Mouse (Mus musculus) embryo, embryonic 11 days (tissue): ENCODE results near the gene Lama4.
A peak's percentile ranks its signal among the peaks of the same experiment; 100 is the strongest.

Experiments
- DNase-seq: peaks from one replicate; pipeline ENCODE4 v3.0.0-alpha.2; 2015

The Lama4 gene

DNA sequence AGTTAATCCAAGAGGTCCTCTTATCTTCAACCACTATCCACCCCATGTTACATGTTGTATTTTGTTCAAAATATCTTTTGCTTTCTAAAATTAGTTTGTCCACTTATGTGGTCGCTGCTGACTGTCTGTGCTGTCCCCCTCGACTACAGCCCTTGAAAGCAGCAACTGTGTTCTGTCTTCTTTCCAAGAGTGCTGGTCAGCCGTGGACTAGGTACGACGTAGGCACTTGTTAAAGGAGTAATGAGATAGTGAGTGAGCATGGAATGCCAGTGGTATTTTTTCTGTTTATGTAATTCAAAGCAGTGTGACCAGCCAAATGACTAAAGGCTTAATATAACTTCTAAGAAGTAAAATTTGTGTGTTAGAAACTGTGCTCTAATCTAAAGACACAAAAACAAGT is 90.7 kb downstream of the Lama4 start:
- no peak for DNase-seq

DNA sequence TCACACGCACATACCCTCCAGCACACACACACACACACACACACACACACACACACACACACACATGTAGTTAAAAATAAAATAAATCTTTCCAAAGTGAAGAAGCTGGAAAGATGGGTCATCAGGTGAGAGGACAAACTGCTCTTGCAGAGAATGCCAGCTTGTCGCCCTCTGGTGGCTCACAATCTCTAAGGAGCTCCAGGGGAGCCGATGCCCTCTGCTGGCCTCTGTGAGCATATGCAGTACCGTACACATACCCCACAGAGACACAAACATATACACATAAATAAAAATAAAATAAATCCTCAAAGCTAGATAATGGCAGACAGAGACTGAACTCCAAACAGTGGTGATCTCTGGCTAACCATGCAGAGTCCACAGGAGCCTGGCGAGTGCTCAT is 99.4 kb downstream of the Lama4 start:
- peak; percentile 47 for DNase-seq

DNA sequence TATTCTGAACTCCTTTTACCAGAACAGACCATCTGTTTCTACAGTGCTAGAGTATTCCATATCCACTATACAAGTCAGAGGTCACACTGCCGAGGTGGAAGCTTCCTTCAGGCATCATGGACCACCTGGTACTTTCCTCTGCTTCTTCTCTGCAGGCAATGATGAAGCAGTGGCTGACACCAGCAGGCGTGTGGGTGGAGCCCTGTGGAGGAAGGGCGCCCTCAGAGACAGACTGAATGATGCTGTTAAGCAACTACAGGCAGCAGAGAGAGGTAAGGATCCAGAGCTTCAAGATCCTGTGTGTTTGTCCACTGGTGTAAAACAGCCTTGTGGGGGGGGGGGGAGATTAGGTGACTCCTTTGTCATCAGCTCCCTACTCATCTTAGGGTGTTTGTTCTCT is 100.1 kb downstream of the Lama4 start:
- DNase-seq = no peak

- no peak for DNase-seq
Measured at GRCm38 (mm10) chr10:39066061-39066460, 100.7 kb downstream of the Lama4 start.

- DNase-seq = peak; percentile 81
Measured at GRCm38 (mm10) chr10:39066962-39067361, 101.6 kb downstream of the Lama4 start.

GRCm38 (mm10) chr10:39072048-39072447 is 106.7 kb downstream of the Lama4 start:
- DNase-seq = no peak

- peak; percentile 34 for DNase-seq
Measured at GRCm38 (mm10) chr10:39096981-39097380, 131.7 kb downstream of the Lama4 start.

DNA sequence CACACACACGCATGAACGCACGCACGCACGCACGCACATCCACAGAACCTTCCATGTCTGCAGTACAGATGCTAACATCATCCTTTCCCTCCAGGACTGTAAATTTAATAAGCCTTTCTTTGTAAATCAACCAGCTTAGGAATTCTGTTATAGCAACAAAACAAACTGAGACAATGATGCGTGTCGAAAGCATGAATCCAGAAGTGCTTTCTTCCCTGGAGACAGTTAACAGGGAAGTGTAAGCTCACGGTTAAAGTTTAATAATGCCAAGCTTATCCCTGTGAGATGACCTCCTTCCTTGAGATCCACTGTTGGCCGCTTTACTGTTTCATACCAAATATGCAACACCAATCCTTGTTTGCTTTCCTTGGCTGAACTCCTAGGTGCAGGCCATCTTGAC is 133.4 kb downstream of the Lama4 start:
- DNase-seq = no peak

GRCm38 (mm10) chr10:39104803-39105449 is 139.6 kb downstream of the Lama4 start:
- no peak for DNase-seq

DNA sequence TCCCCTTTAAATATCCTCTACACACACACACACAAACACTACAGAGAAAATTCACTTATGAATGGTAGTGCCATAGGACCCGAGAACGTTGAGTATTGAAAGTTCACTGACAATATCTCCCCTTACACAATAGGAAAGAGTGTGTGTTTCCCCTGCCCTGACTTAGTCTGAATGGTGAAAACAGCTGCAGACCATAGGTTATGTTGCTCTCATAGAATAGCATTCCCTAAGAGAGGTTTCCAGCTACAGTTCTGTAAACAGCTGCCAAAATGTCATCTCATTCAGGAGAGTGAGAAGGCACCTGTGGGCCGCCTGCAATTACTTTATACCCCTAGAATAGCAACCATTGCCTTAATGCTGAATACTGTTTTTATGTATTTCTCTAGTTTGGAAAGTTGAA is 141.1 kb downstream of the Lama4 start:
- no peak for DNase-seq

GRCm38 (mm10) chr10:39106935-39107334 is 141.6 kb downstream of the Lama4 start:
- peak; percentile 17 for DNase-seq

- no peak for DNase-seq
Measured at GRCm38 (mm10) chr10:39108837-39109488, 143.6 kb downstream of the Lama4 start.

DNA sequence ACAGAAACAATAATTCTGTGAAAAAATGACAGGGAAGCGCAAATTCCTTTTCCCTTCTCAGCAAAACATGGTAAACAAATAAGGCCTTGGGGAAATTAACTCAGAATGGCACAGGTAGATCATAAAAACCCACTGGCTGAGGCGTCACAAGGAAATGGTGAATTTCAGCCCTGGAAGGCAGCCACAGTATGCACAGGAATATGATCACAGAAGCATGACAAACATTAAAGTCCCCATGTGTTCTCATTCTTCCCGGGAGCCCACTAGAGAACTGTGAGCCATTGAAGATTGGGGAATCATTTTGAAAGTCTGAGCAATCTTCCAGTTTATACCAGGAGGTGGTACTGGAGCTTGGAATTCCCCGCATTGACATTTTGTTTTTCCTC is 144.2 kb downstream of the Lama4 start:
- no peak for DNase-seq

- DNase-seq = no peak
Measured at GRCm38 (mm10) chr10:39121412-39121811, 156.1 kb downstream of the Lama4 start.

DNA sequence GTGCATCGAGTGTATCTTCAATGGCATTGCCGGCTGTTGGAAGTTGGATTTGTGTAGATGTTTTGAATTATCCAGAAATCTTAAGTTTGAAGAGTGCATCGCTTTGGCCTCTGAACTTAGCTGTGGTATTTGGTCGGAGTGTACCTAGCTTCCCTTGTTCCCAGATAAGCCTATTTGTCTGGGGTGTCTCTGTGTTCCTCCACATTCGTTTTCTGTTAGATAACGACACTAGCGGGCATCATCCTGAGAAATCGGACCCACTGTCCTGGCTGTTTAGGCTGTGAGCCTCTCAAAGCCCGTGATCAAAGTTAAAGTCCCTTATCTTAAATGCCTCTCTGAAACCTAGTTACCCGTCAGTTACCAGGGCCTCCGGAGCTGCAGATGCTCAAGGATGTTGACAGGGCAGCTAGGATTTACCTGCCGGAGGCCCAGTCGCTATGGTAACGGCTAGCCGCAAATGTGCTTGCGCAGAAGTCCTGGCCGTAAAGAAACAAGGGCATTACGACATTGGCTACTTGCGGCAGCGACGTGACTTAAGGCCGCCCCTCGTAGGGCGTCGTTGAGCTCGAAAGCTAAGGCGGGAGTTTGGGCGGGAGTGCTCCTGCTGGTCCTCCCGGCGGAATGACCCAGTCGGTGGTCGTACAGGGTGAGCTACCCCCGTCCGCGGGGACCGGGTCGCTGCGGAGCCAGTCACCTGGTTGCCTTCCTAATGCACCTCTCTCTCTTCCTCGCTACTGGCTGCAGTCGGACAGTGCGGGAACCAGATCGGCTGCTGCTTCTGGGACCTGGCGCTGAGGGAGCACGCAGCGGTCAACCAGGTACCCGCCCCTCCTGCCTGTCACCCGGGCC is 168.4 kb downstream of the Lama4 start, which contains the start of the genes Fam229b and Tube1:
TSS of gene Fam229b (minus strand) at position 453 of the 849 bp plus-strand sequence.
TSS of gene Tube1 (plus strand) at position 515 of the 849 bp plus-strand sequence.
- DNase-seq = peak; percentile 98

- no peak for DNase-seq
Measured at GRCm38 (mm10) chr10:39137766-39138165, 172.5 kb downstream of the Lama4 start.

GRCm38 (mm10) chr10:39138761-39139160 is 173.4 kb downstream of the Lama4 start:
- DNase-seq = no peak

DNA sequence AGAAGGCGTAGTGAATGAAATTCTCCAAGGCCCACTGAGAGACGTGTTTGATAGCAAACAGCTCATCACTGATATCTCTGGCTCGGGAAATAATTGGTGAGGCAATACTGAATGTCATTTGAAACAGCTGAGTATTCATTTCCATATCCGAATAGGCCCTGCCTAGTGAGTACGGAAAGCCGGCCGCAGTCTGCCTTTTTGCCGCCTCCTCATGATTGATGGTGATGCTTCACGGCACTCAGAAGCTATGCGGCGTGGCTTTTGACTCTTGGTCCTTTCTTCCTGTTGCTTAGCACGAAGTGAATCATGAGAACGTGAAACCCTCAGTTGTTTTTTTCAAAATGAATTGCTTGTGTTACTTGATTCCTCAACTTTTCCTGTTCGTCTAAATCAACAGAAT is 175.5 kb downstream of the Lama4 start:
- peak; percentile 59 for DNase-seq

GRCm38 (mm10) chr10:39141401-39141800 is 176.1 kb downstream of the Lama4 start:
- no peak for DNase-seq

GRCm38 (mm10) chr10:39142216-39142615 is 176.9 kb downstream of the Lama4 start:
- DNase-seq = no peak

- DNase-seq = no peak
Measured at GRCm38 (mm10) chr10:39156719-39157118, 191.4 kb downstream of the Lama4 start.

- no peak for DNase-seq
Measured at GRCm38 (mm10) chr10:39157321-39157720, 192.0 kb downstream of the Lama4 start.

GRCm38 (mm10) chr10:39158306-39158705 is 193.0 kb downstream of the Lama4 start:
- no peak for DNase-seq
